Mouse (Mus musculus): ENCODE measurements around the gene Abhd17c. TPM values are rescaled to one million over a fixed set of nuclear protein-coding genes. Genes with fewer than 3 reads are reported as not detected.

Abhd17c gene
- total and polyA plus RNA-seq, 3 experiments, result 33.5 to 55.7 TPM; not detected in 1

GRCm38 (mm10) chr7:84088971-84089370 lies 62.7 kb downstream of the Abhd17c start:
- peak; percentile 88 for TF ChIP-seq ZC3H11A (IDR thresholded peaks at IDR 0.05; ENCODE audit: low read depth, low read length)
- TF ChIP-seq NELFE (IDR thresholded peaks at IDR 0.05; ENCODE audit: low read depth, low read length), result no peak
- peak; percentile 82 for TF ChIP-seq RAD21 (IDR thresholded peaks at IDR 0.05; ENCODE audit: low read depth, low read length)
- no peak for TF ChIP-seq JUND (IDR thresholded peaks at IDR 0.05; ENCODE audit: low read depth, low read length)
- no peak for TF ChIP-seq HCFC1 (IDR thresholded peaks at IDR 0.05; ENCODE audit: low read depth, low read length)
- no peak for TF ChIP-seq POLR2AphosphoS5 (IDR thresholded peaks at IDR 0.05; ENCODE audit: borderline replicate concordance, low read depth, low read length)
- TF ChIP-seq CTCF (IDR thresholded peaks at IDR 0.05 in 2 of 3, conservative IDR thresholded peaks at IDR 0.05 in 1 of 3; ENCODE audit: control insufficient read depth in 1 of 3, insufficient read depth in 1 of 3, low read depth in 2 of 3, low read length in 3 of 3, poor library complexity in 1 of 3, severe bottlenecking in 1 of 3), result peak; percentile 57 to 86 (median 84)
- no peak for TF ChIP-seq USF2 (IDR thresholded peaks at IDR 0.05; ENCODE audit: borderline replicate concordance in 1 of 2, insufficient read depth in 1 of 2, low read depth in 1 of 2, low read length in 2 of 2)
- TF ChIP-seq SMC3 (IDR thresholded peaks at IDR 0.05; ENCODE audit: low read depth, low read length), result peak; percentile 95
- H3K79me2 ChIP-seq (ENCODE audit: control insufficient read depth, insufficient read depth, low read length, poor library complexity), result no peaks in the 10 kb centered on the region
- no peaks in the 10 kb centered on the region for H3K36me3 ChIP-seq (ENCODE audit: control insufficient read depth in 1 of 2, insufficient read depth in 2 of 2, low read length in 2 of 2)
- peaks cover 0 to 3% of the 10 kb centered on the region in 2 experiments; a peak in 1 of 4 replicates for H3K4me1 ChIP-seq (ENCODE audit: control insufficient read depth in 1 of 2, insufficient read depth in 2 of 2, low read length in 2 of 2)
- no peak overlapping the region for H3K9ac ChIP-seq (ENCODE audit: control insufficient read depth, low read depth, low read length, poor library complexity, severe bottlenecking)
- DNase-seq (ENCODE audit: low read depth, low spot score), result peak; percentile 68
- no peak overlapping the region for H3K27ac ChIP-seq (ENCODE audit: control insufficient read depth, low read depth, low read length)
- H3K27me3 ChIP-seq (ENCODE audit: control insufficient read depth in 1 of 2, insufficient read depth in 2 of 2, low read length in 2 of 2), result no peaks in the 10 kb centered on the region
- H3K9me3 ChIP-seq (replicated peaks; ENCODE audit: insufficient read depth, low read length), result no peaks in the 10 kb centered on the region
- no peak overlapping the region for H3K4me3 ChIP-seq (ENCODE audit: control insufficient read depth in 1 of 2, insufficient read depth in 1 of 2, low read depth in 2 of 2, low read length in 2 of 2)

GRCm38 (mm10) chr7:84088191-84088590 lies 63.5 kb downstream of the Abhd17c start:
- TF ChIP-seq GATA1 (IDR thresholded peaks at IDR 0.05; ENCODE audit: low read depth, low read length) (no peak), JUND (IDR thresholded peaks at IDR 0.05; ENCODE audit: low read depth, low read length) (no peak), USF2 (IDR thresholded peaks at IDR 0.05; ENCODE audit: borderline replicate concordance in 1 of 2, insufficient read depth in 1 of 2, low read depth in 1 of 2, low read length in 2 of 2) (no peak), HCFC1 (IDR thresholded peaks at IDR 0.05; ENCODE audit: low read depth, low read length) (no peak), MAZ (IDR thresholded peaks at IDR 0.05; ENCODE audit: low read depth, low read length) (no peak), ZMIZ1 (IDR thresholded peaks at IDR 0.05; ENCODE audit: low read depth, low read length) (no peak), RCOR1 (IDR thresholded peaks at IDR 0.05; ENCODE audit: low read depth, low read length) (no peak), ZKSCAN1 (IDR thresholded peaks at IDR 0.05; ENCODE audit: low read depth, low read length) (no peak), POLR2AphosphoS2 (IDR thresholded peaks at IDR 0.05; ENCODE audit: low read length) (no peak), GABPA (IDR thresholded peaks at IDR 0.05; ENCODE audit: low read depth, low read length) (no peak), UBTF (IDR thresholded peaks at IDR 0.05; ENCODE audit: borderline replicate concordance, insufficient read depth, low read depth, low read length) (no peak), MAX (IDR thresholded peaks at IDR 0.05; ENCODE audit: low read length) (no peak)
- Histone ChIP-seq H3K27ac (ENCODE audit: control insufficient read depth, low read depth, low read length) (no peak overlapping the region), H3K4me1 (ENCODE audit: control insufficient read depth in 1 of 2, insufficient read depth in 2 of 2, low read length in 2 of 2) (no peaks in the 10 kb centered on the region; a peak in 1 of 4 replicates), H3K9ac (ENCODE audit: control insufficient read depth, low read depth, low read length, poor library complexity, severe bottlenecking) (no peak overlapping the region), H3K4me3 (ENCODE audit: control insufficient read depth in 1 of 2, insufficient read depth in 1 of 2, low read depth in 2 of 2, low read length in 2 of 2) (no peak overlapping the region), H3K9me3 (replicated peaks; ENCODE audit: insufficient read depth, low read length) (no peaks in the 10 kb centered on the region), H3K36me3 (ENCODE audit: control insufficient read depth in 1 of 2, insufficient read depth in 2 of 2, low read length in 2 of 2) (no peaks in the 10 kb centered on the region), H3K27me3 (ENCODE audit: control insufficient read depth in 1 of 2, insufficient read depth in 2 of 2, low read length in 2 of 2) (no peaks in the 10 kb centered on the region), H3K79me2 (ENCODE audit: control insufficient read depth, insufficient read depth, low read length, poor library complexity) (no peaks in the 10 kb centered on the region)
- no peak for DNase-seq (ENCODE audit: low read depth, low spot score)

Data from MEL (cell line).